Mouse (Mus musculus) hindlimb bud, embryonic 11.5 days (tissue): ENCODE measurements at regions not wholly inside any gene's neighbourhood (a gene's known extent, or its start where the extent isn't known, plus 50 kb on each side); places are given as distances from the start of the nearest gene placed in this dataset.

Experiments
- DNase-seq: peaks from one replicate; pipeline ENCODE4 v3.0.0-alpha.2; 2012; ENCODE audit warnings: low read depth, low spot score; ENCODE audit errors: extremely low spot score

DNA sequence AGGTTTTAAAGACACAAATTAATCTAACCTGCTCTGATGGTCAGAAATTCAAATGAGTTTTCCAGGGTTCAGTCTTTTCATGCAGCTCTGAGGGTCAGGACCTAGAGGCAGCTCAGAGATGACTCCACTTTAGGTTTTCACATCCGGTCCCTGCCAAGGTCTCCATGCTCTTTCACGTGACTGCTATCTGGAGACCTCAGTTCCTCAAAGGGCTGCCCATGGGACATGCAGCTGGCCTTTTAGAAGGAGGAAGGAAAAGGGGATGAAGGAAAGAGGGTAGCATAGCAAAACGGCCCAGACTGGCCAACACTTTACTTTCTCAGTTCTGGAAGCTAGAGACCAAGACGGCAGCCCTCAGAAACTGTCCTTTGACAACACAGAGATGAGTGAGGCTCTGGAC lies 276.6 kb downstream of the Nuak1 start:
- no peak for DNase-seq

DNA sequence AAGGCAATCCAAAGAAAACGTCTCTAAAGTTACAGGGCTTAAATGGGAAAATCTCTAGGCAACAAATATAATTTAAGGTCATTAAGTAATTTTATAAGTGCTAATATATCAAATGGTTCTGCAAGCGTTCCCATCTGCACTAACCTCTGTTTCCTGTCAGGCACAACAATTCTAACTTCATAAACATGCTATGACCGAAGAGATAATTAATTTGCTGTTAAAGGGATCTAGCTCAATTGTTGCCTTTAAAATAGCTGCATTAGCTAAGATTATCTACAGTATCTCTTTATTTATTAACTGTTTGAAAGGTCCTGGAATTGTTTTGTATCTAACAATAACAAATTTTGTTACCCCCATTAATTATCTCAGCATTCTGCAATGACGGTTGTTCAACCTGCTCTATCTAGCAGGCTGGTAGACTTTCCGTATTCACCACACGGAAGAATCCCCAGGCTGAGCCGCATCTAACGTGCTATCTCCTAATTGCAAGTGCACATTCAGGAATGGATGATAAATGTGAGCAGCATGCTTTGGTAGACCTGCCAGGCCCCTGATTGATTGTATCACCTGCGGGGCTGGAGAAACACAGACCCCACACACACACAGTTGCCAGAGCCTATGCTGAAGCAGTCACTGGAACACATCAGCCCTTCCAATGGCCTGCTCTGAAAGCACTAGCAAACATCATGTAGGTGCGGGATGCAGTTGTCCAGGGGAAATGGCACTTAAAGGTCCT lies 274.4 kb downstream of the Nuak1 start:
- DNase-seq, result no peak

DNA sequence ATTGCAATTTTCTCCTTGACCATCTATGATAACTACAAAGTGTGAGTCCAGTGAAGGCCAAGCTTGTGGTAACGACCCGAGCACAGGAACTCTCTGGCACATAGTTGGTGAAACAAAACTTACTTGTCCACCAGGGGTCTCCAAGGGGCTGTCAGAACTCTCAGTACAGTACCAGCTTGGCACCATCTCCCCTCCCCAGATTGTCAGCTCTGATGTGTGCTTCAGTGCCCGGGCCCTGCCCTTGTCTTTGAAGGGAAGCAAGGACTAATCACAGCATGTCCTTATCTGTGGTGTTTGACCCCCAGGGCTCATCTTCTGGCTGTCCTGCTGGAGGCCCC lies 273.9 kb downstream of the Nuak1 start:
- no peak for DNase-seq

DNA sequence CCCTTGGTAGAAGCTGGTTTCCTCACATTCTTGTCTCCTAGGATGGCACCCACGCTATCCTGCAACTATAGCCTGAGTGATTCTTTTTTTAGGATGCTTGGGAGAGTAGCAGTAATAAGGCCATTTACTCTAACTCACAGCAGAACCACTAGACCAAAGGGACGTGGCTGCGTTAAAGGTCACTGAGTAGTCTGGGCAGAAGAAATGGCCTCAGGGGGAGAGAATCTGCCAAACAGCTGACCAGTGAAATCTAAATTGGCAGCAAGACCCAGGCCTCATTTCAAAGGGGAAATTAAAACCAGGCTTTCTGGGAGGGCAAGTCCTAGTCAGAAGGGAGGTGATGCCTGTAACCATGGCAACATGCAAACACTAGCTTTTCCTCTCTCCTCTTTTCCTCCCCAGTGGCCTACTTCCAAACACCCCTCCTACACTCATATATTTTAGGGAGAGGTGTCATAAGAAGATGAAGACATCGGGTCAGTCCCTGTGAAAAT lies 267.5 kb downstream of the Nuak1 start:
- DNase-seq, result peak; percentile 74

DNA sequence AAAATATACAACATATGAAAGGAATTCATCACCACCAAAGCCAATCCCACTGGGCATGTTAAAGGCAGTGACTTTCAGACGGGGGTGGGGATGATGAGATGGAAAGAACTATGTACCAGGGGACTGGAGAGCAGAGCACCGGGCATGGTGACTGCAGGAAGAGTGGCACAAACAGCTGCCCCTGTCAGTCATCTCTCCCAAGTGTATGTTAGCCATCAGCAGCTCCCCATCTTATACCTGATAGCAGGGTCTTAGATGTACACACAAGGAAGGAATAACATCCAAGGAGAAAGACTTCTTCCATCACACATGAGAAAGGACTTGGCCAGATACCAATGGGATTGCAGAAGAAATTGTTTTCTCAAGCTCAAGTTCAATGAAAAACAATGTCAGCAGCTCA lies 257.2 kb downstream of the Nuak1 start:
- DNase-seq, result no peak

DNA sequence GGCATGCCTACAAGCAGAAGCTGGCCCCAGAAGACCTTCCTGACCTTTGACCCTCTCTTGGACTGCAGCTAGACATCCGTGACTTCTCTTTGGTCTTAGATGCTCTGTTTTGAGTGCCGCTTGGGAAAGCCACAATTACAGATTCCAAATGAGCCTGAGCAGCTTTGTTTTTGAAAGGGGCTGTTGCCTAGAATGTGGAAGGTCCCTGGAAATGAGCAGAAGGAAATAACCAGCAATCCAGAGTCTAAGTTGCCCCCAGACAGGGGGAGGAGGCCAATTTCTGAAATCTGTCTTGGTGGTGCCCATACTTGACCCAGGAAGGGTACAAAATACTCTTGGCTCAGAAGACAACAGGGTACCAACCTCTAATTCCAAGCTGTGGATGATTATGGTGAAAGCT lies 253.9 kb downstream of the Nuak1 start:
- no peak for DNase-seq

DNA sequence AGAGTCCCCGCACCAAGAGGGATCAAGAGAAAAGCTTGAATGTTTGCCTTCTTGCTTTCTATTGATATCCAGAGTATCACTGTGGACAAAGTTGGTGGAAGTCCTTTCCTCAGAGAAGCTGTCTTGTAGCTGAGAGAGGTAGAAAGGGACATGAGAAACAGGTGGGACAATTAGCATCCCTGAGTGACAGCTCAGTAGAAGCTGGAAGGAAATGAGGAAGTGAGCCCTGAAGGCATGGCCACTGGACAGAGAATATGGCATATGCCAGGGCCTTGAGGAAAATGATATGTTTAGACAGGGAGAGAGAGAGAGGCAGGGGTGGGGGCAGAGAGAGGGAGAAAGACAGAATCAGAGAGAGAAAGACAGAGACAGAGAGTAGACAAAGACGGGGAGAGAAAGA lies 241.4 kb downstream of the Nuak1 start:
- no peak for DNase-seq

DNA sequence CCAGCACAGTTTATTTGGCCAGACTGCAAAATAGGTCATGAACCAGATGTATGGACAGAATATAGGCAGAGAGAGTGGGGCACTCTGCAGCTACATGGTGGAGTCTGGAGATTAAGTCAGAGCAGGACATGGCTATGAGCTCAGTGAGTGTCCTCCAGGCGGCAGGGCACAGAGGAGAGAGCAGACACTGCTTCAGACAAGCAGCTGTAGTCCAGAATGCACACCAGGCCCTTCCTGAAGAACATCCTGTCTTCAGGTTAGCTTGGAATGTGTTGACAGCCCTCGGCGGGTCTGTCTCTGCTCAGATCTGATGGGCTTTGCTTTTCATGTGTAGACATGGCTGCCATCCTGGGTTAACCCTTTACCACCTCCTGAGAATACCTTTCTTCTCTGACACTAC lies 238.6 kb downstream of the Nuak1 start:
- DNase-seq, result no peak

DNA sequence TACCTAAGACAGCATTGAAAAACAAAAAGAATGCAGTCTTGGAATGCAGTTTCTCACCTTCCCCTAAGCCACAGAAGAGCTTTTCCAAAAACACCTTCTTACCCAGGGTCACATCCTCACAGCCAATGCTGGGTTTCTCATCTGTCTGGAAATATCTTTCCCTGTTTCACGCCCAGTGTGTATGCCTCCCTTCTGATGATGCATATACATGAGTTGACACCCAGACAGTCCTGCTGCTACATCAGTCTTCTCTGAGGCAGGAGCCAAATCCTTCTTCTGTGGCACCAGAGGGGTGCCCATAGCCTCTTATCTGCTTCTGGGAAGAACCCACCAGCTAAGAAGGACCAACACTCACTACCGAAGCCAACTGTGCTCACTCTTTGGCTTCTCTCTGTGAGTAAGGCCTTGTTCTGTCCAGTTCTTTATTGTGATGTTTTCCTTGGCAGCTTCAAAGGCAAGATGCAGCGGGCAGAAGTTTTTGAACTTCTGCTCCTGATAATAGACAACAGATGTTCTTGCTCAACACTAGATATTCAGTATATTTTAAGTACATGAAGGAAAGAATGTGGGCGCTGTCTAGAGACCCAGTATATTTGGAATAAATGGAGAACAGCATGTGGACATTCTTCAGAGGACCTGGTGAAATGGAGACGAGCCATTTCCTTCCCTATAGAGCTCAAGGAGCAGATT lies 228.2 kb downstream of the Nuak1 start:
- DNase-seq, result no peak

DNA sequence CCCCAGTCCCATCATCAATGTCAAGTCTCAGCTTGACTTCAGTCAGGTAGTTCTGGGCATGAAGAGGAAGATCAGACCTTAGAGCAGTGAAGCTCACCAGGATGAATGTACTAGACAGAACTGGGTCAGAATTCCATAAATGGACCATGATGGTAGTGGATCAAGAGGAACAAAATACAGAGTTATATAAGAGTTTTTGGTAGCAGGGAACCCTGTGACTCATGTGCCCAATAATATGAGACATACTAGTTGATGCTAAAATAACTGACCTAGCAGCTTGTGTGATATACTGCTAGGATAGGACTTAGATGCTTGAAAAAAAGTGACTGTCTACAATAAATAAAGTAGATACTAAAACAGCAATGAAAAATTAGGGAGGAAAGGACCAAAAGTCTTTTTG lies 225.6 kb downstream of the Nuak1 start:
- DNase-seq, result no peak

DNA sequence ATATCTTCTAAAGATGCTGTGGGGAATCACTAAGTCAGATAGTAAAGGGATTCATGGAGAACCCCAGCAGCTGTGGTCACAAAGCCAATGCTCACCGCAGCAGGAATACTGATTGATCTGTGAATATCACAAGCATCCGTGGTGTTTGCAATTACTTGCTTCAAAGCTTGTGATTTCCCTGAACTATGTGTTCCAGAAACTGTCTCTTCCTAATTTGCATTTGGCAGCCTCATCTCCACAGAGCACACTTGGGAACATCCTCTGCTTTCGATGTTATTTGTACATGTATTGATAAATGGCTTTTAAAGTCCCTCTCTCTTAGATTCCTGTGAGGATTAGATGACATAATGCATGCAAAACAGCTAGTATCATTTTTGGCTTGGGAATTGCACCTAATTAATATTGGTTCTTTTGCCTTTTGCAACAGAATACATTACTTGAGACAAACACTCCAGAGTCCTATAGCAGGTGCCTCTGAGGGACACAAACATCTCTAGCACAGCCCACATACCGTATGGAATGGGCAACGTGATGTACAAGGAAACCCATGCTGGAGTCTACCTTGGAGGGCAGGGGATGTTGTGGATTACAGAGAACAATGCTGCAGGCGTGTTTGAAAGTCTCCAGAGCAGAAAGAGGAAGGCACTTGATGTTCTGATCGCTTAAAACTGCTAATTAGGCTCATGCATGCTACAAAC lies 211.0 kb downstream of the Nuak1 start:
- DNase-seq, result no peak

DNA sequence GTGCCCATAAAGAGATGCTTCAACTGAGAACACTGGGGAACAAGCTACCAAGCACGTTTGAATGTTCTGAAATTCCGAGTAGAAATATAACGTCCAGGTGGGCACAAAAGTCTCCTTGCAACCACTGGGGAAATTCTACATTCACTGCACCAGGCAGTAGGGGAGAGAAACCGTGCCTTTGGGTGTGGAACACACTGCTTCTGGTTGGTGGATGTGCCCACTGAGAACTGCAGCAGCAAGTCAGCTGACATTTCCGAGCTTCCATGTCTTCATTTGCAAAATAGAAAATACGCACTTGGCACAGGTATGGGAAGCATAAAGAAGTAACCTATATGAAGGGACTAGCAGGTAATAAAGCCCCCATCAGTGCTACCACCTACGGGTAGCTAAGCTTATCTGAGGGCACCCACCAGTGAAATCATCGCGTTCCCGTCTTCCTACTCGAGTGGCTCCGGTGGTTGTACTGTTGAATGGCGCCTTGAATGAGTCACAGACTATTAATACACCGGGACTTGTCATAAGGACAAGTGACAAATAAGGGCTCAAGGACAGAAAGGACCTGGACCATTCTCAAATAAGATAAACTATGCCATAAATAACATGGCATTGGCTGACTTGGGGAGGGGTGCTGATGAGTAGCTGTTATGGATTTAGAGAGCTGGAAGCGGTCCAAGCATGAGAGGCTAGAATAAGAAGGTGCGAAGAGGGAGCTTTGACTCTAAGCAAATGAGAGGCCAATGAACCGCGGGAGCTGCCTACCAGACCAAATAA lies 210.2 kb downstream of the Nuak1 start:
- DNase-seq, result no peak

DNA sequence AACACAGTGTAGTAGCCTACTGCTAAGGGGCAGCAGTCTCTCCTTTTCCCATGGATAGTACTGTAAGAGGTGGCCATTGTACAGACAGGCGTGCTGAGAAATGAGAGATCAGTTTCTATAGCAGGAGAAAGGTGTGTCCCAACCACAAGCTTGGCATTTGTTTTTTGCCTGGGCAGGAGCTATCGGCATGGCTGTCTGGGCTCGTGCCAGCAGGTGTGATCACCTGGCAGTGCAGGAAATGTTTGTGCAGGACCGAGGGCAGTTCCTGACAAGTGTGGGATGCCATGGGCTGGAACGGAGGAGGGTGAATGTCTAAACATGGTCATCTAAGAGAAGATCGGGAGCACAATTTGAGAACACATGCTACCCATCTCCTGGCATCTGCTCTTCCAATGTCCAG lies 205.4 kb downstream of the Nuak1 start:
- DNase-seq, result no peak

DNA sequence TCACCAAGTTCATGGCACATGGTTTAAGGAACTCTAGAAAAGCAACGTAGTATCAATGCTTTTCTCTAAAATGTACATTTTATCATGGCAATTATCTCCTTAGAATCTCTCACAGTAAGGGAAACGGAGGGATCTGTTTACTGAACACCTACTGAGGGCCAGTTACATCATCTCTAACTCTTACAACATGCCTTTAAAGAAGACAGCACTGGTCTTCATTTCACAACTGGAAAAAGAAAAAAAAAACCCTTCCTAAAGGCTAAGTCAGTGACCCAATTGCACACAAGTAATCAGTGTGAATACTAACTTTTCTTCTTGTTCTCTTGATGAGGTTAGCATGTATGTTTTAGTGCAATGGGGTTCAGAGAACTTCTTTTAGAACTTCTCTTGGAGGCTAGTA lies 204.2 kb downstream of the Nuak1 start:
- no peak for DNase-seq

DNA sequence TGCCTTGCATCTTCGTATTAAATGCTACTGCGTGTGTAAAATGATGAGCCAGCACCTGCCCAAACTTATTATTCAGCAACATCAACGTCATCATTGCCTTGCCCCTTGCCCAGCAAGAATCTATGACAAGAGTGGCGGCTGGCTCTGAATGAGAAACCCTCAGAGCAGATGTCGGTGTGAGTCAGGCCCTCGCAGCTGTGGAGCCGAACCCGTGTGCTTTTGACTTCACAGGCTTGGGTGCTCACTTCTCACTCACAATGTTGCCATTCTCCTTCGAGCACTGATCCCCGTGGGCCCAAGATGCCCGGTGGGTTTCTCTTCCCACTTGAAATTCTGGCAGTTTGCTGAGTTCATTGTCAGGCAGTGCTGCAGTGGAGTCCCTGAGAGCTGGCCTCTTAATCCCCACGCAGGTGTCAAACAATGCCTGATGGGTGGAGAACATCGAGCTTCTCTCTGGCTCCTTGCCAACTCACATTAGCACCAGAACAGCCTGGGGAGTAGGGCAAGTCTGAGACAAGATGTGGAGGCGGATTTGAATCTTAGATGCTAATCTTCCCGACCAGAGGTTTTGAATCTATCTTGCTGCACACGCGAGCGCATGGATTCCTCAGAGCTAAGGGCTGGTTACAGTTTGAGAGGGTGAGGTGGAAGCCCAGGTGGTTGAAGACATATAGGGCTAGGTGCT lies 202.0 kb downstream of the Nuak1 start:
- no peak for DNase-seq

DNA sequence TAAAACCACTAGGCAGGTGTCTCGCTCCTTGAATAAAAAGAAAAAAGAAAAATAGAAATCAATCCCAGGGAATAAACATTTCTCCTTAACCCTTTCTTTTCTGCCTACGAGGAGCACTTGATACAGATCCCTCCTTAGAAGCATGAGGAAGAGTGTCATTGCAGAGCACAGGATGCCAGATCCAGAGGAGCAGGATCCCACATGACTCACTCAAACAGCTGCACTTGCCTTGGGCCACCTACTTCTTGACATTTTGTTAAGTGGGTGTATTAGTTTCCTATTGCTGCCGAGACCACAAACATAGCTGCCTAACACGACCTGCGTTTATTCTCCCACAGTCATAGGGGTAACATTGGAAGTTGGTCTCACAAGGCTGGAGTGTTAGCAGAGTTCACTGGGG lies 197.1 kb downstream of the Nuak1 start:
- DNase-seq, result no peak

DNA sequence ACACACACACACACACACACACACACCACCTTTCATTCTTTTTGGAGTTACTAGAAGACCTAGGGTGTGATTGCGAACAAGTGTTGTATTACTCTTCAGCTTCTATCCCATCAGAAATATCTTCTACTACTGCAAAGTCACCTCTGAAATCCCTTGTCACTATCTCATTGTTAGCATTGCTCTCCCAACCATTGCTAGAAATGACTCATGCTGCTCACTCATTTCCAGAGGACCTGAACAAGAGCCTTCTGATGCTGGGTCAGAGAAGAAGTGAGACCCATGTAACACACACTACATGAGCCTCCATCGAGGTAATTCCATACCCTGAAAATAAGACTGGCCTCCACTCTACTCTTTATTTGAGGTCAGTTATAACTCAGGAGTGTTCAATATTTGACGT lies 191.1 kb downstream of the Nuak1 start:
- no peak for DNase-seq

DNA sequence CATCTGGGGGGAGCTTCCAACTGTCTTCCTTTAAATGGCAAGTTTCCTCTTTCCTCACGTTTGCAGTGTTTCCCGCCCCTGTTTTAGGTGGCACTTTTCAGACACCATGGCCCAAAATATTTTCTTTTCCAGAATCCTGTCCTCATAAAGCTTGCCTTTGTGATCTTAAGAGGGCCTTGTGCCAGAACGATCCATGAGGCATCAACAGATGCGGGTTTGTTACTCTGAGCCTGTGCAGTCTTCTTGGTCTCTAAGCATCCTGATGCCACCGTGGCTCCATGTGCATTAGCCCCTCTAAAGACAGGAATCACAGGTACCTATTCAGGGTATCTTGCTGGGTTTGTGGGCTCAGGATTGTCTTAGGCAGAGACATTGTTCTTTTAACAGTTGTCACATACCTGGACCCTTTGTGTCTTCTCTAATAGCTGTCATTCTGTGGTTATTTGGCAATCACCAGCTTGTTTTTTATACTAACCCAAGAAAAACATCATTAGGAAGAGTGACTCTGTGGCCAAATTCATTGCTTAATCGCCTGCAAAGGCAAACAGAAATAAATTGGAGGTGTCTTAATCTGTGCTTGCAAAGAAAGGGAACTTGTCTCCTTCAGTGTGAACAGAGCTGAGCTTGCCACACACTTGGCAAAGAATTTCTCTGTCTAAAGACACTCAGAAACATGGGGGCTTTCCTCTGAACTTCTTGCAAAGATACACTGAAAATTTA lies 179.3 kb downstream of the Nuak1 start:
- DNase-seq, result no peak

DNA sequence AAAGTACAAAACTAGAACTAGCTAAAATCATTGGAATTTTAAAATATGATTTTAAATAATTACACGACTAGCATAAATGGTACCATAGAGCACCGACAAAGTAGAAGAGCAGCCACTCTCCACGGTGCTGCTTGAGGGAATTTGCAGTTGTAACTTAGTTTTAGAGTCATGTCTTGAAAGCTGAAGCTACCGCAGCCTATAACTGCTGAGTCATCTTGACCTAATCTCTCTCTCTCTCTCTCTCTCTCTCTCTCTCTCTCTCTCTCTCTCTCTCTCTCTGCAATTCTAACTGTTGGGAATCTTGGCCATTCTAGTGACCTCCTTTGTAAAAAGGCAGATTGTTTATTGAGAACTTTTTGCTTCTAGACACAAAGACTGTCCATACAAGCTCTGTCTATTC lies 177.5 kb downstream of the Nuak1 start:
- no peak for DNase-seq

DNA sequence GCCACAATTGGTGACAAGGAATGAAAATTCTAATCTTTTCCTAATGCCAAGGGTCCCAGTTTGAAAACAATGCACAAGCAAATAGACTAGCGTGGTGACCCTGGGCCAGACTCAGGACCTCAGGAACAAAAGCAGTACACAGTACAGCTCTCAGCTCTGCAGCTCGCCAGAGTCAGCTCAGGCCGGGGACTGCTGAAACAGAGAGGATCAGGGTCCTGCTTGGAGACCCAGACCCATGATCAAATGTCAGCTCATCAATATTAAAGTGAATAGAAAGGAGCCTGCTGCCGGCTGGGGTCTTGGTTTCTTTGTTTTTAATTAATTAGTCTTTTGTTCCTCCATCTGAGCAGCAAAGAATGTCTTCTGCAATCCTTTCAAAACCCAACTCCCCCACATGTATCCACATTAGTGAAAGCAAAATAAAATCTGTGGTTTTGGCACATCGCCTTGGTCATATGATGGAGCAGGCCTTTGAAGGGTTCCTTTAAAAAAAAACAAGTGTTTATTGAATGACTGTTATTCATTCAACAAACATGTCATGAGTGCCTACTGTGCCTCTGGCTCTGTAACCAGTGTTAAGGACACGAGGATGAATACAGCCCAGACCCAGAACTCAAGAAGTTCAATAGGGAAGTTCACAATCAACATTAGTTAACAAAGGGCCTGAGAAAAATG lies 154.4 kb downstream of the Nuak1 start:
- no peak for DNase-seq
